Mouse (Mus musculus) CD4-positive naive resting alpha-beta T cell, adult 76 days (primary cell): ENCODE data around the gene Vrk2. TPM values are rescaled to one million over a fixed set of nuclear protein-coding genes. Genes with fewer than 3 reads are reported as not detected.

Experiments used
- total RNA-seq: library from RNA; stranded (reverse); gene quantifications from one replicate; pipeline ENCODE4 v1.2.4, GENCODE M21; 2023

Vrk2 gene
- 39.4 TPM for total RNA-seq

GRCm38 (mm10) chr11:26593061-26594059 is at the start of gene Vrk2, which contains the start of gene Gm6899:
Gene Vrk2 (minus strand): TSS chr11:26593999.
Gene Gm6899 (plus strand): TSS chr11:26593241.

Other genes starting within 250 kb of the Vrk2 start
- 17.5 TPM for gene Fancl, start 207.9 kb downstream of the Vrk2 start, total RNA-seq
- not detected for gene Gm6899, start 758 bp downstream of the Vrk2 start, total RNA-seq